Mouse (Mus musculus) limb, embryonic 14.5 days (tissue): Measurements from ENCODE around the gene Rps9. TPM values are rescaled to one million over a fixed set of nuclear protein-coding genes. Genes with fewer than 3 reads are reported as not detected.

Experiments used
- ATAC-seq: fragments of 200-750 bp; cut with Nextera tagmentation; 2 replicates; pipeline ENCODE4 v1.8.0; 2017; ENCODE audit warnings: low read depth, moderate number of reproducible peaks, moderate TSS enrichment; ENCODE audit not compliant: low FRiP score
- DNase-seq: peaks from one replicate; pipeline ENCODE4 v3.0.0-alpha.2; 2015; ENCODE audit warnings: low spot score
- H3K27ac ChIP-seq: fragments of 300-500 bp; sonication (generic); replicated peaks from 2 replicates; pipeline ENCODE4 v1.5.1; 2014; ENCODE audit warnings: low read depth, mild to moderate bottlenecking, low read length, moderate library complexity, mixed read lengths
- H3K27me3 ChIP-seq: fragments of 300-500 bp; sonication (generic); 2 replicates; pipeline ENCODE4 v1.6.1; 2014; ENCODE audit warnings: low read length, mixed read lengths; ENCODE audit not compliant: control insufficient read depth, insufficient read depth
- H3K36me3 ChIP-seq: fragments of 300-500 bp; sonication (generic); 2 replicates; pipeline ENCODE4 v1.6.1; 2014; ENCODE audit warnings: mild to moderate bottlenecking, low read length, moderate library complexity, mixed read lengths; ENCODE audit not compliant: control insufficient read depth, insufficient read depth
- H3K4me1 ChIP-seq: fragments of 300-500 bp; sonication (generic); 2 replicates; pipeline ENCODE4 v1.6.1; 2014; ENCODE audit warnings: antibody characterized with exemption, low read length, mixed read lengths; ENCODE audit not compliant: control insufficient read depth, insufficient read depth
- H3K4me2 ChIP-seq: fragments of 300-500 bp; sonication (generic); replicated peaks from 2 replicates; pipeline ENCODE4 v1.6.1; 2014; ENCODE audit warnings: low read depth, mild to moderate bottlenecking, low read length, moderate library complexity; ENCODE audit not compliant: severe bottlenecking
- H3K4me3 ChIP-seq: fragments of 300-500 bp; sonication (generic); replicated peaks from 2 replicates; pipeline ENCODE4 v1.5.1; 2014; ENCODE audit warnings: low read length
- H3K9ac ChIP-seq: fragments of 300-500 bp; sonication (generic); 2 replicates; pipeline ENCODE4 v1.6.1; 2014; ENCODE audit warnings: mild to moderate bottlenecking, low read depth, low read length, moderate library complexity; ENCODE audit not compliant: severe bottlenecking
- H3K9me3 ChIP-seq: fragments of 300-500 bp; sonication (generic); 2 replicates; pipeline ENCODE4 v1.6.1; 2016; ENCODE audit warnings: low read length; ENCODE audit not compliant: control insufficient read depth
- POLR2A ChIP-seq: fragments of 200-500 bp; IDR thresholded peaks from 2 replicates; pipeline ENCODE4 v1.8.0; 2012; ENCODE audit warnings: inconsistent platforms, mild to moderate bottlenecking, moderate library complexity, borderline replicate concordance; ENCODE audit not compliant: insufficient read depth, insufficient read length; ENCODE audit errors: extremely low read depth
- WGBS: fragments of 180-500 bp; shearing (Covaris S2); extraction: QIAGEN DNeasy Blood & Tissue Kit; methylation state at CpG from one replicate; pipeline ENCODE4 v1.1.7; 2014; 5-methylcytosine and 5-hydroxymethylcytosine counted together
- polyA plus RNA-seq, 2 experiments: library from polyadenylated mRNA; depleted of rRNA in 1 of 2; stranded (reverse) in 1 of 2; unstranded in 1 of 2; fragments of >200 nt; fragmentation: Nextera tagmentation in 1 of 2; extraction: Ambion mirVana in 1 of 2; gene quantifications; 2 replicates each; pipeline versions ENCODE4 v1.2.1 to v1.2.3; 2012 to 2014

The Rps9 gene
- polyA plus RNA-seq, 2 experiments, result 1,670 to 3,913 TPM

DNA sequence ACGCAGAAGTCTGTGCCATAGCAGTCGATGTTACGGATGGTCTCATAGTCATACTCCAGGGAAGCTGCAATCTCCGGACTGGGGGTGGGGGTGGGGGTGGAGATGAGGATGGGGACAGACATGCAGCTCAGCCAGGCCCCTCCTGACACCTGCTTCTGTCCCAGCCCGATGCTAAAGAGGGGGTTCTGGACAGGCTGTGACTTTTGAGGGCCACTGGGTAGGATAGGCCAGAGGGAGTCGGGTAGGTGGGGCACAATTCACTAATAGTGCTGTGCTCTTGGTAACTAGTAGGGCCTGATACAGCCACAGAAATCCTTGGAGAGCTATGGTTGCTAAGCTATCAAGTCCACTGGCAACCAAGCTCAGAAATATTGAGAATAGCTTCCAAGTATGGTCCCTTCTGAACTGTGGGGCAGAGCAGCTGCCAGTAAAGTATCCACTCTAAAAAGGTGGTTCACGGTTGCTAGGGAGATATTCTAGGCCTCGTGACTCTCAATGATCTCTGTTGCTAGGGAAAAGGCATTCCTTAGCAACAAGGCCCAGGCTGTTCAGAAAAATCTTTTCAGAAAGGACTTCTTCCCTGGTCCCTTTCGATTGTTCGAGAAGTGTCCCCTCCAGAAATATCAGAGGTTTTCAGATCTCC, 19.8 kb upstream of the Rps9 start:
- ATAC-seq, result no peak
- TF ChIP-seq POLR2A, result no peak
- DNase-seq, result no peak
- no peak overlapping the region for H3K4me2 ChIP-seq
- no peak overlapping the region for H3K4me3 ChIP-seq
- H3K4me1 ChIP-seq, result no peaks in the 10 kb centered on the region
- peaks cover 60% of the 10 kb centered on the region for H3K36me3 ChIP-seq
- no peak overlapping the region for H3K27ac ChIP-seq
- H3K9ac ChIP-seq, result no peak overlapping the region
- no peaks in the 10 kb centered on the region for H3K27me3 ChIP-seq
- H3K9me3 ChIP-seq, result no peaks in the 10 kb centered on the region
- 89% methylated on average over 10 of the region's 10 CpGs for WGBS

DNA sequence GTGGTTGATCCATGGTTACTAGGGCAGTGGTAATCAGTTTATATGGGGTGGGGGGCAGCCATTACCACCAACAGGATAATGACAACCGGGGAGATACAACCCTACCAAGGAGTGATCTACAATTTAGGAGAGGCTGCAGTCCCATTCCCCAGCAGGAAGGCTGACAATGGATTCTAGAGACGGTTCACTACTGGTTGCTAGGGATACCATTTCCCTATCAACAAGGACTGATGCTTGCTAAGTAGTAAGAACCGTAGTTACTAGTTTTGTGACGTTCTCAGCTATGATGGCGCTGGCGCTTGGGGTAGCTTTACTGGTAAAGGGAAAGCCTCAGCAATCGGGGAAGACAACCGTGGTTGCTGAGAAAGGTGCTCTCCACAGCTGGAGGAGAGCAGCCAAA, 19.1 kb upstream of the Rps9 start:
- no peak overlapping the region for H3K4me2 ChIP-seq
- WGBS, result 91% methylated on average over 8 of the region's 8 CpGs
- H3K27ac ChIP-seq, result no peak overlapping the region
- no peak overlapping the region for H3K9ac ChIP-seq
- no peaks in the 10 kb centered on the region for H3K4me1 ChIP-seq
- peaks cover 57% of the 10 kb centered on the region for H3K36me3 ChIP-seq
- no peak for DNase-seq
- H3K27me3 ChIP-seq, result no peaks in the 10 kb centered on the region
- H3K4me3 ChIP-seq, result no peak overlapping the region
- ATAC-seq, result no peak
- no peak for TF ChIP-seq POLR2A
- H3K9me3 ChIP-seq, result no peaks in the 10 kb centered on the region

DNA sequence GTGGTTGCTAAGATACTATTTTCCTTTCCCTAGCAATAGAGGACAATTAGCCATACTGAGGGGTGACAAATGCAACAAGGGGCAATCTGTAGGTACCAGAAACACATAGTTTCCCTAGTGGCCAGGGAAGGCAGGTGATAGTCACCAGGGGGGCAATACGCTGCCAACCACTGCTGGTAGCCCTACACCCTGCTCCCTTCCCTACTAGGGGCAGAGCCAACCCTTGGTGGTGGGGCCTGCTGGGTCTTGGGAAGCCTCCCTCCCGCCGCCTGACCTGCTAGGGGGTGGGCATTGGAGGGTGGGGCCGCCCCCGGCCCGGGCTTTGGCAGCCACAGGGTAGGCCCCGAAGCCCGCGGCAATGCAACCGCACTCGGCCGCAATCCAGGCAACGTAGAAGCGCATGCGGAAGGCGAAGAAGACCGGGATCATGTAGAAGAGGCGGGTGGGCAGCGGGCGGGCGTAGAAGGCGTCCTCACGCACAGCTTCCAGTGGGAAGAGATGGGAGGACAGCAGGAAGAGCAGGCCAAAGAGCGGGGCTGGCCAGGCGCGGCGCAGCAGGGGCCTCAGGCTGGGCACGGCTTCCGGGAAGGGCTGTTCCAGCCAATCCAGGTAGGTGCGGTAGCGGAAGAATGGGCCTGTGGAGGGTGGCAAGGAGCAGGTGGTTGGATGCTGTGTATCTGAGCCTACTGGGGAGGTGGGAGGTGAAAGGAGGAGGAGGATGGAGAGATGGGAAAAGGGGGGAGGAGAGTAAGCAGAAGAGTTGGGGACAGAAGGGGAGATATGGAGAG, 18.2 kb upstream of the Rps9 start:
- peaks cover 64% of the 10 kb centered on the region for H3K36me3 ChIP-seq
- H3K4me3 ChIP-seq, result no peak overlapping the region
- WGBS, result 87% methylated on average over 31 of the region's 31 CpGs
- H3K4me2 ChIP-seq, result no peak overlapping the region
- DNase-seq (no peak), ATAC-seq (no peak)
- H3K27ac ChIP-seq, result no peak overlapping the region
- no peak overlapping the region for H3K9ac ChIP-seq
- no peaks in the 10 kb centered on the region for H3K9me3 ChIP-seq
- H3K4me1 ChIP-seq, result no peaks in the 10 kb centered on the region
- TF ChIP-seq POLR2A, result no peak
- no peaks in the 10 kb centered on the region for H3K27me3 ChIP-seq

DNA sequence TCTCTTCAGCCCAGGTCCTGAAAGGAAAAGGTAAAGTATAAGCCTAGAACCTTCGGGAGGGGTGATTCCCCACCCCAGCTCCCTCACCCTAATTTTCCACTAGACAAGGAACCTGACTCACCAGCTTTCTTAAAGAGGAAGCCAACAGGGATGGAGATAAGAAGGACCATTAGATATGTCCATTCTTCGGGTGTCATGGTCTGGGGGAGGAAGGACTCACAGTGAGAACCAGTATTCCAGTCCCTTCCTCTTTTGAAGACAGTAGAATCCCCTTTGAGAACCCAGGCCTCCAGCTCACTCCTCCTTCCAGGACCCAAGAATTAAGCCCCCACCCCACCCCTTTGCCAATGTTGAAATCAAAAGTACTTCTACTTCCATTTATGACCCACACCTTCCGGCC, 11.9 kb upstream of the Rps9 start:
- peak overlapping the region; percentile 89 for H3K9ac ChIP-seq
- 35% methylated on average over 3 of the region's 3 CpGs for WGBS
- H3K27ac ChIP-seq, result 0 out of 2 replicates have a peak overlapping the region, but pooled peaks have one; percentile 94

DNA sequence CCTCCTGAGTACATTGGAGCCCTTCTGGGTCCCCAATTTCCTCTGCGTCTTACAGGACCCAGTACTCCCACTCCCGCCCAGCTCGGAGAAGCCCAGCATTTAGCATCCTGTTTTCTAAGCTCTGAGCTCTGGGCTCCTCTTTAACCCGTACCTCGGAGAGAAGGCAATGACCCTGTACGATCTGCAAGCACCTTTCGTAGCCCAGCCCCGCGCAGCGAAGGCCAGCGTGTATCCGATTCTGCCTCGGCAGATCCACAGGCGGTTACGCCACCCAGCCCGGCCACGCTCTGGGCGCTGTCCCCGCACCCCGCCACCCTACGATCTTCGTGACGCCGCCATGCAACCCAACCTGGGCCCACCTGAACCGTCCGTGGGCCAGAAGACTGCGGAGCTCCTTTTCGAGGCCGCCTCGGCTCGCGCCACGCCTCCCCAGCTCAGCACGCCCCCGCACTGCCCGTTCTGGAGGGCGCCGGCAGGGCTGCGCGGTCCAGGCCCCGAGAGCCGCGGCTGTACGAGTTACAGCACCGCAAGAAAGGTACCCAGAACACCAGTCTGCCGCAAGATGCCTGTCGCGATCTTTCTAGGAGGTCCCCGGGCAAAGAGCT, 11.3 kb upstream of the Rps9 start, which contains the start of gene Tsen34:
Tsen34 (plus strand) TSS at position 482 of the 605 bp plus-strand sequence.
- 1% methylated on average over 49 of the region's 49 CpGs for WGBS
- no peaks in the 10 kb centered on the region for H3K9me3 ChIP-seq
- DNase-seq, result peak; percentile 13
- no peaks in the 10 kb centered on the region for H3K27me3 ChIP-seq
- peak within 1 kb of the TSS; percentile 94 for H3K27ac ChIP-seq
- peaks cover 34% of the 10 kb centered on the region for H3K36me3 ChIP-seq
- peak within 1 kb of the TSS; percentile 89 for H3K9ac ChIP-seq
- H3K4me3 ChIP-seq, result peak within 1 kb of the TSS; percentile 78
- H3K4me1 ChIP-seq, result peaks cover 13% of the 10 kb centered on the region
- TF ChIP-seq POLR2A, result 0 out of 2 replicates have a peak, but pooled peaks have one; percentile 4
- H3K4me2 ChIP-seq, result peak within 1 kb of the TSS; percentile 90
- peak; percentile 41 for ATAC-seq

More for the DNA sequence above, 11.9 kb upstream of the Rps9 start:
- TF ChIP-seq POLR2A, result no peak
- DNase-seq (no peak), ATAC-seq (no peak)
- Histone ChIP-seq H3K36me3 (peaks cover 34% of the 10 kb centered on the region), H3K9me3 (no peaks in the 10 kb centered on the region), H3K4me2 (peak overlapping the region; percentile 90), H3K4me1 (peaks cover 13% of the 10 kb centered on the region), H3K4me3 (peak overlapping the region; percentile 78), H3K27me3 (no peaks in the 10 kb centered on the region)
